Mouse (Mus musculus): ENCODE data around the gene Gabpa.

DNA sequence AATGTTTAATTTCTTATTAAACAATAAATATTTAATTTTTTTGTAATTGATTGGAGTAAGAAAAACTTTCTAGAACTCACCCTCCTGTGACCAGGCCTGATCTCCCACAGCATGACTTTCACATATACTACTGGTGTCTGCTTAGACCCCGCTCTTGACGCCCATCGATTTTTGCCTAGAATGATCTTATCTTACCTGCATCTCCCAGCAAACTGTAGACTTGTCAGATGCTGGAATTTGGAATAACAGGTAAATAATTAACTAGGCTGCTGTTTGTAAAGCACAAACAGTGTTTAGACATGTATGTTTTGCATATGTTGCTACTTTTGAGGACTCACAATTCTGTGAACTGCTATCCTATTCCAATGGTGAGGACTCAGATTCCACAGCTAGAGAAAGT lies 28.6 kb upstream of the Gabpa start:
- TF ChIP-seq CTCF (IDR thresholded peaks at IDR 0.05; ENCODE audit: control insufficient read depth, insufficient read depth, insufficient read length) = no peak
- no peak for TF ChIP-seq MYOG (IDR thresholded peaks at IDR 0.05; ENCODE audit: control insufficient read depth, extremely low read depth, insufficient read length)
- no peak for TF ChIP-seq USF1 (IDR thresholded peaks at IDR 0.05; ENCODE audit: low read depth)
- no peak for TF ChIP-seq MAX (IDR thresholded peaks at IDR 0.05)
- no peak for TF ChIP-seq MYOD1 (IDR thresholded peaks at IDR 0.05; ENCODE audit: control insufficient read depth, insufficient read length, low read depth)
